Mouse (Mus musculus): ENCODE measurements around the gene Gm498.

Gene Gm498

DNA sequence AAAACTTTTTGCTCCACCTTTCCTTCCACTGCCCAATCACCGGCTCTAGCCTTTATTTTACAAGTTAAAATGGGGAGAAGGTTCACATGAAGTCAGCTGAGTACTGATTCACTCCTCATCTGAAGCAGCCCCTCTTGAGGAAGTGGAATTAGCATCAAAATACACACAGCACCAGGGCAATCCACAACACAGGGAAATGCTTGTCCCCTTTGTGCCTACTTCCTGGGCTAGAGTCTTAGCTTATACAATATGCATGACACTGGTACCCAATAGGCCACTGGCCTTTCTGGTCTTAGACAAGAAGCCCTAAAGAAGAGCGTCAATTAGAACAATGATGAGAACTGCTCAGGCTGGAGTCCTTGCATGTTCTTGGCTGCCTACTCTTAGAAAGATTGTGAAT is 25.7 kb downstream of the Gm498 start:
- no peak for DNase-seq (ENCODE audit: low spot score in 2 of 2)

DNA sequence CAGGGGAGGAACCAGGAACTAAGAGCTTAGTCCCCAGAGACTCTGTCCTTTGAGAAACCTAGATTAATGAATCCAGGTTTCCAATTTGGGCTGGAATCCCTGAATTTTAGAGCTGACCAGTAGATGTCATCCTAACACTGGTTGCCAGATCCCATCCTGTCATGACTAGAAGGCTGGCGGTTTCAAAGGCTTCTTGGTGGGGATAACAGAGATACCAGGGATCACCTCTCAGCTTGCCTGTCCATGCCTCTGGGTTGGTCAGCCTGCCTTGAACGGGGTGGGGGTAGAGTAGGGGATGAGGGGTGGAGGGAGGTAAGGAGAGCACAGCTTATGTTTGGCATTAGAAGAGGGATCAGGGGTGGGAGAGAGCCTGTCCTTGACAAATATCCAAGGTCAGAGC is 34.0 kb downstream of the Gm498 start:
- DNase-seq (ENCODE audit: low spot score in 2 of 2) = no peak

DNA sequence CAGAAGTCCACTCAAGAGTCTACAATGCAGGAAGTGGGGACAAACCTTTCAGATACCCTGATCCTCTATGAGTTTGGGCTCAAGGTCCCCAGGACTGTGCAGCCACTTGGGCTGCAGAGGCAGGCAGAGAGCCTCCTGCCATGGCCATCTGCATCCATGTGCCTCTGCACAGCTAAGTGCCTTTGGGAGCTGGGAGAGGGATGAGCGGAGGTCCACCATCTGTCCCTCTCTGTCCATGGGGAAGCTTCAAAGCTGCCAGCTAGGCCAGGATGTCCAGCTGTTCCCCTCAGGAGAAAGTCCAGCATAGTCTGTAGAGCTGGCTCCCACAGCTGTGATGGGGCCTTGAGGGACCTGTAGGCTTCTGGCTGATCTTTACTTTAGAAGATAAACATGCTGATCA is 38.5 kb downstream of the Gm498 start:
- no peak for DNase-seq (ENCODE audit: low spot score in 2 of 2)

- no peak for DNase-seq (ENCODE audit: low spot score in 2 of 2)
These were observed 39.0 kb downstream of the Gm498 start for GRCm38 (mm10) chr7:143905606-143906005.

GRCm38 (mm10) chr7:143913611-143914010 is 47.0 kb downstream of the Gm498 start:
- no peak for DNase-seq (ENCODE audit: low spot score in 2 of 2)

GRCm38 (mm10) chr7:143919031-143919679 is 52.5 kb downstream of the Gm498 start:
- DNase-seq (ENCODE audit: low spot score in 2 of 2) = no peak

- DNase-seq (ENCODE audit: low spot score in 2 of 2) = no peak
These were observed 63.3 kb downstream of the Gm498 start for GRCm38 (mm10) chr7:143929899-143930298.

GRCm38 (mm10) chr7:143938647-143939046 is 72.0 kb downstream of the Gm498 start:
- no peak for DNase-seq (ENCODE audit: low spot score in 2 of 2)

GRCm38 (mm10) chr7:143939476-143939875 is 72.8 kb downstream of the Gm498 start:
- DNase-seq (ENCODE audit: low spot score in 2 of 2) = no peak

GRCm38 (mm10) chr7:143942941-143943691 is 76.5 kb downstream of the Gm498 start:
- no peak for DNase-seq (ENCODE audit: low spot score in 2 of 2)

GRCm38 (mm10) chr7:143944421-143944980 is 77.9 kb downstream of the Gm498 start:
- no peak for DNase-seq (ENCODE audit: low spot score in 2 of 2)
